Mouse (Mus musculus) heart, embryonic 16.5 days (tissue): ENCODE data around the gene Gfer. TPM values are rescaled to one million over a fixed set of nuclear protein-coding genes. Genes with fewer than 3 reads are reported as not detected.
A peak's percentile ranks its signal among the peaks of the same experiment; 100 is the strongest.

Source experiments
- ATAC-seq: fragments of 200-750 bp; cut with Nextera tagmentation; replicated peaks from 2 replicates; pipeline ENCODE4 v1.8.0; 2017; ENCODE audit warnings: moderate number of reproducible peaks; ENCODE audit not compliant: insufficient read depth, low FRiP score; ENCODE audit errors: extremely low read depth
- H3K27ac ChIP-seq: fragments of 300-500 bp; sonication (generic); 2 replicates; pipeline ENCODE4 v1.5.1; 2014; ENCODE audit warnings: mild to moderate bottlenecking, low read length, control low read depth, moderate library complexity
- H3K27me3 ChIP-seq: fragments of 300-500 bp; sonication (generic); 2 replicates; pipeline ENCODE4 v1.6.1; 2014; ENCODE audit warnings: low read length, mixed read lengths; ENCODE audit not compliant: control insufficient read depth, insufficient read depth
- H3K36me3 ChIP-seq: fragments of 300-500 bp; sonication (generic); 2 replicates; pipeline ENCODE4 v1.6.1; 2014; ENCODE audit not compliant: control insufficient read depth, insufficient read depth
- H3K4me1 ChIP-seq: fragments of 300-500 bp; sonication (generic); 2 replicates; pipeline ENCODE4 v1.6.1; 2014; ENCODE audit warnings: low read length, mixed read lengths; ENCODE audit not compliant: control insufficient read depth, insufficient read depth
- H3K4me2 ChIP-seq: fragments of 300-500 bp; sonication (generic); 2 replicates; pipeline ENCODE4 v1.6.1; 2014; ENCODE audit warnings: low read depth, mild to moderate bottlenecking, control low read depth, low read length
- H3K4me3 ChIP-seq: fragments of 300-500 bp; sonication (generic); 2 replicates; pipeline ENCODE4 v1.5.1; 2014; ENCODE audit warnings: mild to moderate bottlenecking, control low read depth, low read length
- H3K9ac ChIP-seq: fragments of 300-500 bp; sonication (generic); 2 replicates; pipeline ENCODE4 v1.6.1; 2014; ENCODE audit warnings: low read length, control low read depth
- H3K9me3 ChIP-seq: fragments of 300-500 bp; sonication (generic); replicated peaks from 2 replicates; pipeline ENCODE4 v1.6.1; 2016; ENCODE audit warnings: low read length; ENCODE audit not compliant: control insufficient read depth
- WGBS: fragments of 180-500 bp; shearing (Covaris S2); extraction: QIAGEN DNeasy Blood & Tissue Kit; methylation state at CpG from one replicate; pipeline ENCODE4 v1.1.7; 2014; 5-methylcytosine and 5-hydroxymethylcytosine counted together
- polyA plus RNA-seq: library from polyadenylated mRNA; unstranded; fragments of >200 nt; fragmentation: Nextera tagmentation; extraction: Ambion mirVana; gene quantifications from 2 replicates; pipeline ENCODE4 v1.2.1, GENCODE M21; 2015

Gfer gene
- polyA plus RNA-seq, 1 experiment from 2014 or later: 29.7 TPM

- Histone ChIP-seq H3K27ac (peak overlapping the region; percentile 67), H3K9me3 (no peaks in the 10 kb centered on the region), H3K9ac (peak overlapping the region; percentile 90), H3K4me1 (peaks cover 14% of the 10 kb centered on the region), H3K4me3 (peak overlapping the region; percentile 78), H3K36me3 (no peaks in the 10 kb centered on the region), H3K4me2 (peak overlapping the region; percentile 98), H3K27me3 (0 out of 2 replicates have a peak, but pooled peaks cover 5% of the 10 kb centered on the region)
- under 1% methylated on average over 35 of the region's 35 CpGs for WGBS
- peak; percentile 35 for ATAC-seq
Measured at GRCm38 (mm10) chr17:24649581-24650069, 46.3 kb downstream of the Gfer start.

GRCm38 (mm10) chr17:24648731-24649377 is 47.1 kb downstream of the Gfer start:
- Histone ChIP-seq H3K9me3 (no peaks in the 10 kb centered on the region), H3K4me2 (peak overlapping the region; percentile 98), H3K36me3 (no peaks in the 10 kb centered on the region), H3K9ac (peak overlapping the region; percentile 90), H3K27ac (peak overlapping the region; percentile 1), H3K27me3 (0 out of 2 replicates have a peak, but pooled peaks cover 5% of the 10 kb centered on the region), H3K4me1 (peaks cover 22% of the 10 kb centered on the region), H3K4me3 (peak overlapping the region; percentile 78)
- 66% methylated on average over 10 of the region's 10 CpGs for WGBS
- ATAC-seq: no peak

- Histone ChIP-seq H3K27ac (peak overlapping the region; percentile 69), H3K27me3 (0 out of 2 replicates have a peak, but pooled peaks cover 5% of the 10 kb centered on the region), H3K36me3 (no peaks in the 10 kb centered on the region), H3K4me1 (peaks cover 23% of the 10 kb centered on the region), H3K9ac (peak overlapping the region; percentile 47), H3K4me2 (peak overlapping the region; percentile 98), H3K4me3 (peak overlapping the region; percentile 24), H3K9me3 (no peaks in the 10 kb centered on the region)
- WGBS: 72% methylated on average over 11 of the region's 11 CpGs
- no peak for ATAC-seq
Measured at GRCm38 (mm10) chr17:24647493-24647892, 48.5 kb downstream of the Gfer start.

- H3K4me1 ChIP-seq: peaks cover 23% of the 10 kb centered on the region
- 80% methylated on average over 4 of the region's 4 CpGs for WGBS
- ATAC-seq: no peak
Measured at GRCm38 (mm10) chr17:24646381-24646780, 49.6 kb downstream of the Gfer start.

GRCm38 (mm10) chr17:24645916-24646315 is 50.0 kb downstream of the Gfer start:
- H3K27me3 ChIP-seq: 0 out of 2 replicates have a peak, but pooled peaks cover 4% of the 10 kb centered on the region
- H3K36me3 ChIP-seq: no peaks in the 10 kb centered on the region
- H3K9me3 ChIP-seq: no peaks in the 10 kb centered on the region
- peak overlapping the region; percentile 18; the same call in 1 of the 2 replicates for H3K4me2 ChIP-seq
- ATAC-seq: peak; percentile 29
- H3K27ac ChIP-seq: peak overlapping the region; percentile 69
- H3K9ac ChIP-seq: 0 out of 2 replicates have a peak overlapping the region, but pooled peaks have one; percentile 23
- WGBS: 63% methylated on average over 3 of the region's 3 CpGs
- H3K4me3 ChIP-seq: no peak overlapping the region
- H3K4me1 ChIP-seq: peaks cover 23% of the 10 kb centered on the region

More at GRCm38 (mm10) chr17:24646381-24646780, 49.6 kb downstream of the Gfer start:
- H3K9ac ChIP-seq: no peak overlapping the region
- H3K27me3 ChIP-seq: 0 out of 2 replicates have a peak, but pooled peaks cover 5% of the 10 kb centered on the region
- no peaks in the 10 kb centered on the region for H3K9me3 ChIP-seq
- H3K27ac ChIP-seq: peak overlapping the region; percentile 69
- H3K4me3 ChIP-seq: no peak overlapping the region
- H3K36me3 ChIP-seq: no peaks in the 10 kb centered on the region
- peak overlapping the region; percentile 1; the same call in 1 of the 2 replicates for H3K4me2 ChIP-seq

GRCm38 (mm10) chr17:24644875-24645721 is 50.9 kb downstream of the Gfer start:
- H3K36me3 ChIP-seq: no peaks in the 10 kb centered on the region
- no peaks in the 10 kb centered on the region for H3K9me3 ChIP-seq
- ATAC-seq: peak; percentile 52
- peak overlapping the region; percentile 61 for H3K9ac ChIP-seq
- peak overlapping the region; percentile 18 for H3K4me2 ChIP-seq
- peak overlapping the region; percentile 69 for H3K27ac ChIP-seq
- 59% methylated on average over 9 of the region's 9 CpGs for WGBS
- H3K4me3 ChIP-seq: no peak overlapping the region
- H3K27me3 ChIP-seq: 0 out of 2 replicates have a peak, but pooled peaks cover 2% of the 10 kb centered on the region
- peaks cover 19% of the 10 kb centered on the region for H3K4me1 ChIP-seq

GRCm38 (mm10) chr17:24644030-24644715 is 51.8 kb downstream of the Gfer start:
- H3K4me3 ChIP-seq: peak overlapping the region; percentile 19; the same call in 1 of the 2 replicates
- peaks cover 16% of the 10 kb centered on the region for H3K4me1 ChIP-seq
- no peak for ATAC-seq

More at GRCm38 (mm10) chr17:24644030-24644715, 51.8 kb downstream of the Gfer start:
- 33% methylated on average over 7 of the region's 7 CpGs for WGBS
- Histone ChIP-seq H3K27me3 (0 out of 2 replicates have a peak, but pooled peaks cover 2% of the 10 kb centered on the region), H3K36me3 (no peaks in the 10 kb centered on the region), H3K27ac (peak overlapping the region; percentile 69), H3K4me2 (peak overlapping the region; percentile 18), H3K9ac (peak overlapping the region; percentile 61), H3K9me3 (no peaks in the 10 kb centered on the region)
